Mouse (Mus musculus) megakaryocyte, embryonic 14.5 days (primary cell): ENCODE results near the gene Ing4. TPM values are rescaled to one million over a fixed set of nuclear protein-coding genes. Genes with fewer than 3 reads are reported as not detected.
"Not testable (repeated sequence)": the region's sequence is repeated elsewhere in the genome, so short reads cannot be mapped to it uniquely, and the experiment has no call there.

Experiments used
- H3K27me3 ChIP-seq: replicated peaks from 2 replicates; pipeline ENCODE3; 2012; ENCODE audit warnings: inconsistent platforms
- H3K36me3 ChIP-seq: replicated peaks from 2 replicates; pipeline ENCODE3; 2012; ENCODE audit warnings: low read length, inconsistent platforms, mixed read lengths
- H3K4me1 ChIP-seq: 2 replicates; pipeline ENCODE4 v1.6.1; 2012; ENCODE audit warnings: inconsistent platforms
- H3K4me3 ChIP-seq: replicated peaks from 2 replicates; pipeline ENCODE3; 2012; ENCODE audit warnings: moderate library complexity, mild to moderate bottlenecking, inconsistent platforms
- H3K9me3 ChIP-seq: 2 replicates; pipeline ENCODE4 v1.6.1; 2012; ENCODE audit warnings: inconsistent platforms
- FLI1 ChIP-seq: IDR thresholded peaks from 2 replicates; pipeline ENCODE4 v1.6.1; 2012; ENCODE audit warnings: low read length, inconsistent platforms, mixed read lengths
- GATA1 ChIP-seq: IDR thresholded peaks from 3 replicates; pipeline ENCODE4 v1.6.1; 2012; ENCODE audit warnings: mixed read lengths, low read length, inconsistent platforms, borderline replicate concordance
- polyA plus RNA-seq: library from polyadenylated mRNA; stranded (reverse); fragments of >175 nt; gene quantifications from 2 replicates; pipeline ENCODE4 v1.2.3, GENCODE M21; 2012; ENCODE audit warnings: low replicate concordance; ENCODE audit not compliant: insufficient read depth

The Ing4 gene
- polyA plus RNA-seq, 1 experiment: 16.8 TPM

GRCm38 (mm10) chr6:125003706-125004105 lies 35.9 kb upstream of the Ing4 start:
- no peak overlapping the region for H3K4me3 ChIP-seq
- H3K36me3 ChIP-seq: no peaks in the 10 kb centered on the region
- peaks cover 51% of the 10 kb centered on the region for H3K4me1 ChIP-seq
- peaks cover 53% of the 10 kb centered on the region for H3K27me3 ChIP-seq
- TF ChIP-seq FLI1: no peak
- TF ChIP-seq GATA1: no peak
- H3K9me3 ChIP-seq: no peaks in the 10 kb centered on the region

GRCm38 (mm10) chr6:125005086-125005485 lies 34.5 kb upstream of the Ing4 start:
- no peaks in the 10 kb centered on the region for H3K9me3 ChIP-seq
- no peak overlapping the region for H3K4me3 ChIP-seq
- peaks cover 45% of the 10 kb centered on the region for H3K4me1 ChIP-seq
- H3K27me3 ChIP-seq: peaks cover 41% of the 10 kb centered on the region
- no peaks in the 10 kb centered on the region for H3K36me3 ChIP-seq
- TF ChIP-seq FLI1: no peak
- TF ChIP-seq GATA1: no peak

GRCm38 (mm10) chr6:125008060-125008459 lies 31.5 kb upstream of the Ing4 start:
- H3K9me3 ChIP-seq: no peaks in the 10 kb centered on the region
- peaks cover 13% of the 10 kb centered on the region for H3K27me3 ChIP-seq
- no peak for TF ChIP-seq GATA1
- TF ChIP-seq FLI1: no peak
- H3K36me3 ChIP-seq: peaks cover 27% of the 10 kb centered on the region
- peaks cover 61% of the 10 kb centered on the region for H3K4me1 ChIP-seq
- peak overlapping the region; percentile 96 for H3K4me3 ChIP-seq

- Histone ChIP-seq H3K27me3 (peaks cover 7% of the 10 kb centered on the region), H3K4me1 (peaks cover 62% of the 10 kb centered on the region), H3K9me3 (no peaks in the 10 kb centered on the region), H3K4me3 (peak overlapping the region; percentile 96), H3K36me3 (peaks cover 31% of the 10 kb centered on the region)
- TF ChIP-seq GATA1: no peak
- peak; percentile 87 for TF ChIP-seq FLI1
These were observed 30.9 kb upstream of the Ing4 start for GRCm38 (mm10) chr6:125008586-125009128.

- Histone ChIP-seq H3K4me3 (peak within 1 kb of the TSS; percentile 96), H3K9me3 (no peaks in the 10 kb centered on the region), H3K4me1 (peaks cover 65% of the 10 kb centered on the region), H3K36me3 (peaks cover 34% of the 10 kb centered on the region), H3K27me3 (peaks cover 4% of the 10 kb centered on the region)
- TF ChIP-seq GATA1 (no peak), FLI1 (no peak)
These were observed 30.6 kb upstream of the Ing4 start, which contains the start of gene Zfp384 for GRCm38 (mm10) chr6:125009129-125009180. Gene Zfp384 (plus strand): TSS chr6:125009145.

GRCm38 (mm10) chr6:125009181-125010073 lies 30.1 kb upstream of the Ing4 start:
- TF ChIP-seq GATA1: no peak
- TF ChIP-seq FLI1: no peak
- H3K27me3 ChIP-seq: peaks cover under 1% of the 10 kb centered on the region
- no peaks in the 10 kb centered on the region for H3K9me3 ChIP-seq
- peaks cover 66% of the 10 kb centered on the region for H3K4me1 ChIP-seq
- H3K4me3 ChIP-seq: peak overlapping the region; percentile 96
- peaks cover 39% of the 10 kb centered on the region for H3K36me3 ChIP-seq

- peaks cover 94% of the 10 kb centered on the region for H3K36me3 ChIP-seq
- no peak overlapping the region for H3K4me3 ChIP-seq
- H3K27me3 ChIP-seq: no peaks in the 10 kb centered on the region
- H3K9me3 ChIP-seq: no peaks in the 10 kb centered on the region
- H3K4me1 ChIP-seq: peaks cover 34% of the 10 kb centered on the region
- TF ChIP-seq FLI1 (no peak), GATA1 (no peak)
These were observed 21.9 kb upstream of the Ing4 start for GRCm38 (mm10) chr6:125017682-125018081.

GRCm38 (mm10) chr6:125030532-125030931 lies 9.0 kb upstream of the Ing4 start:
- H3K36me3 ChIP-seq: peaks cover 96% of the 10 kb centered on the region
- H3K27me3 ChIP-seq, H3K4me1 ChIP-seq, H3K9me3 ChIP-seq, H3K4me3 ChIP-seq: not testable (repeated sequence)

GRCm38 (mm10) chr6:125031604-125032003 lies 8.0 kb upstream of the Ing4 start:
- no peak overlapping the region for H3K4me3 ChIP-seq
- H3K27me3 ChIP-seq: no peaks in the 10 kb centered on the region
- no peak for TF ChIP-seq GATA1
- TF ChIP-seq FLI1: no peak
- H3K36me3 ChIP-seq: peaks cover 96% of the 10 kb centered on the region
- no peaks in the 10 kb centered on the region; the same call in 1 of the 2 replicates for H3K4me1 ChIP-seq
- no peaks in the 10 kb centered on the region for H3K9me3 ChIP-seq

- Histone ChIP-seq H3K36me3 (peaks cover 56% of the 10 kb centered on the region), H3K9me3 (no peaks in the 10 kb centered on the region), H3K27me3 (no peaks in the 10 kb centered on the region), H3K4me1 (peaks cover 37% of the 10 kb centered on the region), H3K4me3 (peak overlapping the region; percentile 95)
- TF ChIP-seq GATA1 (no peak), FLI1 (no peak)
These were observed 894 bp upstream of the Ing4 start for GRCm38 (mm10) chr6:125038666-125039065.
